Mouse (Mus musculus) myocyte (in vitro differentiated cells): Measurements from ENCODE around the gene Bnip2.

ENCODE experiments used
- E2F4 ChIP-seq: IDR thresholded peaks from one replicate; pipeline ENCODE4 v1.6.1; 2011; ENCODE audit warnings: mild to moderate bottlenecking, control low read depth, moderate library complexity; ENCODE audit not compliant: insufficient read depth
- POLR2A ChIP-seq: IDR thresholded peaks from one replicate; pipeline ENCODE4 v1.6.1; 2011; ENCODE audit warnings: low read depth, mild to moderate bottlenecking, control low read depth, moderate library complexity; ENCODE audit not compliant: insufficient read length
- POLR2AphosphoS2 ChIP-seq: IDR thresholded peaks from one replicate; pipeline ENCODE4 v1.6.1; 2011; ENCODE audit warnings: low read depth, control low read depth; ENCODE audit not compliant: insufficient read length
- SRF ChIP-seq: IDR thresholded peaks from one replicate; pipeline ENCODE4 v1.6.1; 2011; ENCODE audit warnings: low read depth; ENCODE audit not compliant: control insufficient read depth, insufficient read length

- TF ChIP-seq POLR2A (no peak), E2F4 (no peak), POLR2AphosphoS2 (no peak), SRF (no peak)
Measured at GRCm38 (mm10) chr9:69948964-69949363, 40.3 kb upstream of the Bnip2 start.
